Mouse (Mus musculus): Measurements from ENCODE around the gene Tut7. TPM values are rescaled to one million over a fixed set of nuclear protein-coding genes. Genes with fewer than 3 reads are reported as not detected.
A peak's percentile ranks its signal among the peaks of the same experiment; 100 is the strongest.
"Not testable (repeated sequence)": the region's sequence is repeated elsewhere in the genome, so short reads cannot be mapped to it uniquely, and the experiment has no call there.

The Tut7 gene
- total RNA-seq (2021), result 10 to 100 TPM; 37.3 to 41.5 TPM
- long read RNA-seq, experiment 1, partial matches to known transcripts, result 2 of 8 reads
- long read RNA-seq, experiment 1, other reads (novel, unspliced or antisense), result 6 of 8 reads
- long read RNA-seq, experiment 2, partial matches to known transcripts, result 3 of 17 reads
- long read RNA-seq, experiment 2, other reads (novel, unspliced or antisense), result 14 of 17 reads

- DNase-seq, result peak; percentile 94
- intact Hi-C loops (cut with DNase I; ENCODE audit: low total_unique reads), result no loop called here
These were observed at the start of gene Tut7 for GRCm38 (mm10) chr13:59822507-59823462. Gene Tut7, minus strand, starts transcription at chr13:59823147.

GRCm38 (mm10) chr13:59872446-59872845, 49.5 kb upstream of the Tut7 start:
- DNase-seq, result no peak
- intact Hi-C loops (cut with DNase I; ENCODE audit: low total_unique reads), result no loop called here

GRCm38 (mm10) chr13:59870004-59870403, 47.1 kb upstream of the Tut7 start:
- intact Hi-C loops (cut with DNase I; ENCODE audit: low total_unique reads), result no loop called here
- DNase-seq, result no peak

GRCm38 (mm10) chr13:59868011-59868649, 45.2 kb upstream of the Tut7 start:
- intact Hi-C loops (cut with DNase I; ENCODE audit: low total_unique reads), result no loop called here
- DNase-seq, result no peak

GRCm38 (mm10) chr13:59867103-59867502, 44.2 kb upstream of the Tut7 start:
- no peak for DNase-seq
- intact Hi-C loops (cut with DNase I; ENCODE audit: low total_unique reads), result no loop called here

- intact Hi-C loops (cut with DNase I; ENCODE audit: low total_unique reads), result loop anchor here (5.0 to 10.0 kb wide), 2 partner anchors 305 to 603 kb away; no protein-coding TSS in a partner anchor
These were observed 36.6 kb upstream of the Tut7 start for GRCm38 (mm10) chr13:59859515-59859914.

GRCm38 (mm10) chr13:59856286-59857070, 33.5 kb upstream of the Tut7 start:
- DNase-seq, result peak; percentile 68
- intact Hi-C loops (cut with DNase I; ENCODE audit: low total_unique reads), result loop anchor here (5.0 to 10.0 kb wide), 2 partner anchors 308 to 606 kb away; no protein-coding TSS in a partner anchor

More at GRCm38 (mm10) chr13:59859515-59859914, 36.6 kb upstream of the Tut7 start:
- DNase-seq, result no peak

DNA sequence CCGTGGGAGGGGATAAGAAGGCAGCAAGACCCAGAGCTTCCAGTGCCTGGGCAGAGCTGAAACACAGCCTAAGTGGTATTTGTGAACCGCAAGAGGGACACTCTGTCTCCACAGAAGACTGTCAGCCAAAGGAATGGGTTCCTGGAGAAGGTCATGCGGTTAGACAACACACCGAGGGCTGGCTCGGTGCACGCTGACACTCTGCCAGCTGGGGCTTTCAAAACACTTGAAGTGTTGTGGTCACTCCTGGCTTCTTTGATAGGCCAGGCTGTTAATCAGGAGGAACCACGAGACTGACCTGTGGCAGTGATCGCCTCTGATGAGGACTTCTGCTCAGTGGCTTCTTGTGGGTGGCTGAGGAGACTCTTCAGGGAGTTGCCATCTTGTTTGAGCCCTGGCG, 30.5 kb upstream of the Tut7 start:
- intact Hi-C loops (cut with DNase I; ENCODE audit: low total_unique reads), result loop anchor here (10.0 kb wide), 1 partner anchor 311 kb away; no protein-coding TSS in a partner anchor
- peak; percentile 40 for DNase-seq

DNA sequence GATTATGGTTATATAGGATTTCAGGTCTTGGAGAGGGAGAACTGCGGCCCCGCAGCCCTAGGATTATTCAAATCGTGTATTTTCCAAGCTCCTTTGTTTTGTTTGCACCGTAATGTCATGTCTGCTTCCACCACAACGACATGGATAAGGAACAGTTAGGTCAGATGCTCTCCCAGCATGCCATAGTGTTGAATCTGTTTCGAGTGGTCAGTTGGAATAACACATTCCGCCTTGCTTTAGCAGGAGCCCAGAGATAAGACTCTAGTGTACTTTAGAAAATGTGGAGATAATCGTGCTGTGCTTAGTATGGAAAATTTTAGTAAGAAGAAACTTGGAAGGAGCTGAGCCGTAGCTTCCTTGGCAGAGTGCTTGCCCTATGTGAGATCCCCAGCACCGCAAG, 27.4 kb upstream of the Tut7 start:
- intact Hi-C loops (cut with DNase I; ENCODE audit: low total_unique reads), result loop anchor here (10.0 kb wide), 1 partner anchor 314 kb away; no protein-coding TSS in a partner anchor
- DNase-seq, result no peak

DNA sequence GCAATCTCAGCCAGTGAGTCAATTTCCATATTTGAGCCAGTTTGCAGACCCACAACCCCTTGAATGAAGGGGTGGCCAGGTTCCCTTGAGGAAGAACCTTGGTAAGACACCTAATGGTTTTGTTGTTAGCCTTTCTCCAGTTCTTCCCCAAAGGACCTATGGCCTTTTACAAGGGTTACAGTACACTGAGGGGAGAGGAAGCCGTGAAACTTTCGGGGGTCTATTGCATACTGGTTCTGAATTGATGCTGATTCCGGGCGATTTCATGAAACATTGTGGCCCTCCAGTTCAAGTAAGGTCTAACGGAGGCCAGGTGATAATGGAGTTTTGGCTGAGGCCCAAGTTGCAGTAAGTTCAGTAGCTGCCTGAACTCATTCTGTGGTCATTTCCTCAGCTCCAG, 21.7 kb upstream of the Tut7 start:
- no peak for DNase-seq
- intact Hi-C loops (cut with DNase I; ENCODE audit: low total_unique reads), result loop anchor here (5.0 kb wide), 1 partner anchor 623 kb away; no protein-coding TSS in a partner anchor

GRCm38 (mm10) chr13:59843976-59844375, 21.0 kb upstream of the Tut7 start:
- no peak for DNase-seq
- intact Hi-C loops (cut with DNase I; ENCODE audit: low total_unique reads), result loop anchor here (5.0 kb wide), 1 partner anchor 623 kb away; no protein-coding TSS in a partner anchor

- DNase-seq, result peak; percentile 78
- intact Hi-C loops (cut with DNase I; ENCODE audit: low total_unique reads), result loop anchor here (5.0 kb wide), 1 partner anchor 625 kb away; no protein-coding TSS in a partner anchor
These were observed 19.6 kb upstream of the Tut7 start for GRCm38 (mm10) chr13:59842226-59843210.

GRCm38 (mm10) chr13:59841761-59842160, 18.8 kb upstream of the Tut7 start:
- DNase-seq, result not testable (repeated sequence)
- intact Hi-C loops (cut with DNase I; ENCODE audit: low total_unique reads), result loop anchor here (5.0 kb wide), 1 partner anchor 626 kb away; no protein-coding TSS in a partner anchor

DNA sequence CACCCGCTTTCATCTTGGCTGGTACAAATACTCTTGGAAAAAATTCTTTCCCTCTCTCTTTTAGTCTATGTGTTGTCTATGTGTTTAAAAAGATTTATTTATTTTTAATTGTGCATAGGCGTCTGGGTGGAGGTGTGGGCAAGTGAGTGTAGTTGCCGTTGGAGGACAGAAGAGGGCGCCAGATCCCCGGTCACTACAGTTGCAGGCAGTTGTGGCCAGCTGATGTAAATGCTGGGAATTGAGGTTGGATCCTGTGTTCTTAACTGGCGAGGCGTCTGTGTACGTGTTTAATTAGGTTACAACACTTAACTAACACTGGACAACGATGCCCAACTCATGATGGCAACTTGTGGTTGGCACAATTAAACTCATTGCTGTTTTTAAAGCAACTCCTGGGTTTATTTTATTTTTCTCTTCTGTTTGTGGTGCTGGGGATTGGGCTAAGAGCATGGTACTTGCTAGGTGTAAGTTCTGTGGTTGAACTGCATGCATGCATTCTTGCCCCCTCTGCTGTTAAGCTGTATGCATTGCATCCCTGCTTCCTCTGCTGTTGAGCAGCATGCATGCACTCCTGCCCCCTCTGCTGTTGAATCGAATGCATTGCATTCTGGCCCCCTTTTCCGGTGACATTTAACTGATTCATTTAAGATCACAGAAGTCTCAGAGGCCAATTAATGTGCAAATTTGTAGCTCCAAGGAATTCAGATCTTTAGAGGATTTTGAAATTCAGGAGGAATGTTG, 17.7 kb upstream of the Tut7 start:
- DNase-seq, result peak; percentile 79
- intact Hi-C loops (cut with DNase I; ENCODE audit: low total_unique reads), result loop anchor here (5.0 kb wide), 1 partner anchor 627 kb away; no protein-coding TSS in a partner anchor

- intact Hi-C loops (cut with DNase I; ENCODE audit: low total_unique reads), result no loop called here
- DNase-seq, result no peak
These were observed 16.4 kb upstream of the Tut7 start for GRCm38 (mm10) chr13:59839356-59839755.

- intact Hi-C loops (cut with DNase I; ENCODE audit: low total_unique reads), result no loop called here
- no peak for DNase-seq
These were observed 15.5 kb upstream of the Tut7 start for GRCm38 (mm10) chr13:59838464-59838863.

- no peak for DNase-seq
- intact Hi-C loops (cut with DNase I; ENCODE audit: low total_unique reads), result no loop called here
These were observed 13.9 kb upstream of the Tut7 start for GRCm38 (mm10) chr13:59836811-59837210.
